Mouse (Mus musculus): ENCODE results near the gene Asb1. TPM values are rescaled to one million over a fixed set of nuclear protein-coding genes. Genes with fewer than 3 reads are reported as not detected.

Asb1 gene
- polyA plus RNA-seq, 1 experiment: 99.1 TPM

GRCm38 (mm10) chr1:91564598-91564997 lies 24.3 kb downstream of the Asb1 start:
- TF ChIP-seq POLR2A (IDR thresholded peaks at IDR 0.05; ENCODE audit: control insufficient read depth, low read depth, low read length) (no peak), CTCF (IDR thresholded peaks at IDR 0.05; ENCODE audit: control insufficient read depth, insufficient read depth, insufficient replicate concordance, low read depth, low read length) (no peak)
- Histone ChIP-seq H3K36me3 (ENCODE audit: control insufficient read depth, insufficient read depth, low read length) (no peaks in the 10 kb centered on the region), H3K27me3 (ENCODE audit: control insufficient read depth, insufficient read depth, low read length) (no peaks in the 10 kb centered on the region), H3K27ac (ENCODE audit: control insufficient read depth, insufficient read depth, low read depth, low read length) (no peak overlapping the region), H3K4me1 (ENCODE audit: control insufficient read depth, insufficient read depth, low read length) (no peaks in the 10 kb centered on the region), H3K4me3 (ENCODE audit: control insufficient read depth, low read depth, low read length) (no peak overlapping the region)

DNA sequence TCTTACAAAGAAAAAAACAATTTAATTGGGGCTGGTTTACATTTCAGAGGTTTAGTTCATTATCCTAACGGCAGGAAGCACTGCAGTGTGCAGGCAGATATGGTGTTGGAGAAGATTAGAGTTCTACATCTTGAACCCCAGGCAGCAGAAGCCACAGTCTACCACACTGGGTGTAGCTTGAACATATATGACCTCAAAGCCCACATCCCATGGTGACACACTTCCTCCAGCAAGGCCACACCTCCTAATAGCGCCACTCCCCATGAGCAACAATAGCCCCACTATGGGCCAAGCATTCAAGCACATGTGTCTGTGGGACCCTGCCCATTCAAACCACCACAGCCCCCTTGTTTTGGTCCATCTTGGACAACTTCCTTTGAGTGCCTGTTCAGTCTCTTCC lies 26.9 kb downstream of the Asb1 start:
- Histone ChIP-seq H3K36me3 (ENCODE audit: control insufficient read depth, insufficient read depth, low read length) (no peaks in the 10 kb centered on the region), H3K27ac (ENCODE audit: control insufficient read depth, insufficient read depth, low read depth, low read length) (no peak overlapping the region), H3K27me3 (ENCODE audit: control insufficient read depth, insufficient read depth, low read length) (no peaks in the 10 kb centered on the region), H3K4me1 (ENCODE audit: control insufficient read depth, insufficient read depth, low read length) (no peaks in the 10 kb centered on the region), H3K4me3 (ENCODE audit: control insufficient read depth, low read depth, low read length) (no peak overlapping the region)
- no peak for TF ChIP-seq CTCF (IDR thresholded peaks at IDR 0.05; ENCODE audit: control insufficient read depth, insufficient read depth, insufficient replicate concordance, low read depth, low read length)
- peak; percentile 26; the same call in 1 of the 2 replicates for TF ChIP-seq POLR2A (IDR thresholded peaks at IDR 0.05; ENCODE audit: control insufficient read depth, low read depth, low read length)

- TF ChIP-seq POLR2A (IDR thresholded peaks at IDR 0.05; ENCODE audit: control insufficient read depth, low read depth, low read length) (no peak), CTCF (IDR thresholded peaks at IDR 0.05; ENCODE audit: control insufficient read depth, insufficient read depth, insufficient replicate concordance, low read depth, low read length) (no peak)
- Histone ChIP-seq H3K27me3 (ENCODE audit: control insufficient read depth, insufficient read depth, low read length) (no peaks in the 10 kb centered on the region), H3K27ac (ENCODE audit: control insufficient read depth, insufficient read depth, low read depth, low read length) (no peak overlapping the region)
Measured at GRCm38 (mm10) chr1:91572458-91572857, 32.1 kb downstream of the Asb1 start.

DNA sequence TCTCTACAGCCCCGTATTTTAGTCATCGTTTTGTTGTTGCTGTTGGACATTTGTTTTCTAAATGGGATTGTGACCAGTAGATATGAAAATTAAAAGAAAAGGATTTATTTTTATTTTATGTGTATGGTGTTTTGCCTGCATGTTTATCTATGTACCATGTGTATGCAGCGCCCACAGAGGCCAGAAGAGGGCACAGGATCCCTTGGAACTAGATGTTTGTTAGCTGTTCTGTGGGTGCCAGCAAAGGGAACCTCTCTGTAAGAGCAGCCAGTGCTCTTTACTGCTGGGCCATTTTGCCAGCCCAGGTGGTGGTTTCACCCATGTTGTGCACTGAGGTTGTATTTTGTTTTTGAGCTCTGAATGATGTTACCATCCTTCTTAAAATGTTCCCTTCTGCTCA lies 33.9 kb downstream of the Asb1 start:
- no peaks in the 10 kb centered on the region for H3K27me3 ChIP-seq (ENCODE audit: control insufficient read depth, insufficient read depth, low read length)
- TF ChIP-seq POLR2A (IDR thresholded peaks at IDR 0.05; ENCODE audit: control insufficient read depth, low read depth, low read length) (no peak), CTCF (IDR thresholded peaks at IDR 0.05; ENCODE audit: control insufficient read depth, insufficient read depth, insufficient replicate concordance, low read depth, low read length) (peak; percentile 18; the same call in 1 of the 2 replicates)
- no peak overlapping the region for H3K27ac ChIP-seq (ENCODE audit: control insufficient read depth, insufficient read depth, low read depth, low read length)
- H3K4me1 ChIP-seq (ENCODE audit: control insufficient read depth, insufficient read depth, low read length): peaks cover 7% of the 10 kb centered on the region
- H3K36me3 ChIP-seq (ENCODE audit: control insufficient read depth, insufficient read depth, low read length): no peaks in the 10 kb centered on the region
- no peak overlapping the region for H3K4me3 ChIP-seq (ENCODE audit: control insufficient read depth, low read depth, low read length)

More at GRCm38 (mm10) chr1:91572458-91572857, 32.1 kb downstream of the Asb1 start:
- Histone ChIP-seq H3K4me3 (ENCODE audit: control insufficient read depth, low read depth, low read length) (no peak overlapping the region), H3K4me1 (ENCODE audit: control insufficient read depth, insufficient read depth, low read length) (no peaks in the 10 kb centered on the region), H3K36me3 (ENCODE audit: control insufficient read depth, insufficient read depth, low read length) (no peaks in the 10 kb centered on the region)

DNA sequence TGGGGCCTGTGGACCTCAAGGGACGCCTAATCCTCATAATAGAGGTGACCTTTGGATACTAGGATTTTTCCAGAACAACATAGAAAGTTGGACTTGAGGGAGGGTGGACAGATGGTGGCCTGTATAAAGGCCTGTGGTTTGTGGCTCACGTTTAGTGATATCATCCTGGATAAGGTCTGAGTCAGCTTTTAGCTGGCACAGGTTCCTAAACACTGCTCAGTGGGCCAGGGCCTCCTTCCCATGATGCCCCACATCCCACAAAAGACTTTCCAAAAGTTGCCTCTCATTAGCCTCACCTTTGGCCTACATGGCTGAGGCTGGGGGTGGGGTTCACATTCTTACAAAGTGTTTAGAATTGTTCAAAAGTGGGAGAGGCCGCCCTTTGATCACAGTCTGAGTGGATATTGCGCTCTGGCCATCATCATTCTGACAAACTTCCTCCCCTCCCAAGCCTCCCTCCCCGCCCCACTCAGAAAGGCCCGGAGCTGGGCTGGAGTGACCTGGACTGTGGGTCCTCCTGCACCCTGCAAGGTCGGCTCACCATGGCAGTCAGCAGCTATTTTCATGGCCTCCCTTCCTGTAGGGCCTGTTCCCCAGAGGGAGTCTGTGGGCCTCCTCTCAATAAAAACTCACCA lies 37.7 kb downstream of the Asb1 start:
- H3K4me3 ChIP-seq (ENCODE audit: control insufficient read depth, low read depth, low read length): no peak overlapping the region
- no peaks in the 10 kb centered on the region for H3K27me3 ChIP-seq (ENCODE audit: control insufficient read depth, insufficient read depth, low read length)
- no peaks in the 10 kb centered on the region for H3K36me3 ChIP-seq (ENCODE audit: control insufficient read depth, insufficient read depth, low read length)
- no peak overlapping the region for H3K27ac ChIP-seq (ENCODE audit: control insufficient read depth, insufficient read depth, low read depth, low read length)
- no peak for TF ChIP-seq POLR2A (IDR thresholded peaks at IDR 0.05; ENCODE audit: control insufficient read depth, low read depth, low read length)
- no peak for TF ChIP-seq CTCF (IDR thresholded peaks at IDR 0.05; ENCODE audit: control insufficient read depth, insufficient read depth, insufficient replicate concordance, low read depth, low read length)
- H3K4me1 ChIP-seq (ENCODE audit: control insufficient read depth, insufficient read depth, low read length): peaks cover 7% of the 10 kb centered on the region

DNA sequence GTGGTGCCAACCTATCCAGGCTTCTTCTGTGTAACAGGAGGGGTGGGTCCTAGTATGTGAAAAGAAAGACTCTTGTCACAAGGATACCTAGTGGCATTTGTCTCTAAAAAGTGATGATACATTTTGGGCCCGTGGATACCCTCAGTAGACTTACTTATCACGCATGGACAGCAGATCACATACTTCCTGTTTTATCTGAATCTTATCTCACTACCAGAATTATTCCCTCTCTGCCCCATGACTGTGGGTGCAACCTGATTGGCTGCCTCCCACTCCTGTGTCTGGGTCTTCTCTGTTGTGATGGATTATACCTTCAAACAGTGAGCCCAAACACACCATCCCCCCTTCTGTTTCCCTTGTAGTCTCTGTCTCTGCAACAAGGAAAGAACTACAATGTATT lies 40.2 kb downstream of the Asb1 start:
- Histone ChIP-seq H3K4me1 (ENCODE audit: control insufficient read depth, insufficient read depth, low read length) (peaks cover 7% of the 10 kb centered on the region), H3K36me3 (ENCODE audit: control insufficient read depth, insufficient read depth, low read length) (no peaks in the 10 kb centered on the region), H3K4me3 (ENCODE audit: control insufficient read depth, low read depth, low read length) (no peak overlapping the region), H3K27me3 (ENCODE audit: control insufficient read depth, insufficient read depth, low read length) (no peaks in the 10 kb centered on the region), H3K27ac (ENCODE audit: control insufficient read depth, insufficient read depth, low read depth, low read length) (no peak overlapping the region)
- no peak for TF ChIP-seq POLR2A (IDR thresholded peaks at IDR 0.05; ENCODE audit: control insufficient read depth, low read depth, low read length)
- no peak for TF ChIP-seq CTCF (IDR thresholded peaks at IDR 0.05; ENCODE audit: control insufficient read depth, insufficient read depth, insufficient replicate concordance, low read depth, low read length)

DNA sequence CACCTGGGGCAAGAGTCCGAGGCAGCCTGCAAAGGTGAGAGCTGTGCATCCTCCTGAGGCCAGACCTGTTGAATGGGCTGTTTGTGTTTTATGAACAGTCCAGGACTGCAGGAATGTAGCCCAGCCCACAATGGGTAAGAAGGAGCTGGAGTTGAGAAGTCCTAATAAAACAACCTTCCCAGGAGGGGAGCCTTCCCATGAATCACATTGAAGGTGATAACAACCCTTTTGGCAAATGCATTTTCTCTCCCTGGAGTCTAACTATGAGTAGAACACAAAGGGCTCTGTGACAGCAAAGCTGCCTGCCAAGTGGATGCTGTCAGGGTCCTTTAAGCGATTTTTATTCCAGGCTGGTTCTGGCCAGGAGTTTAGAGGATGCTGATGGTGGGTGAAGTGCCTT lies 40.9 kb downstream of the Asb1 start:
- TF ChIP-seq POLR2A (IDR thresholded peaks at IDR 0.05; ENCODE audit: control insufficient read depth, low read depth, low read length): no peak
- no peak for TF ChIP-seq CTCF (IDR thresholded peaks at IDR 0.05; ENCODE audit: control insufficient read depth, insufficient read depth, insufficient replicate concordance, low read depth, low read length)
- Histone ChIP-seq H3K36me3 (ENCODE audit: control insufficient read depth, insufficient read depth, low read length) (no peaks in the 10 kb centered on the region), H3K4me3 (ENCODE audit: control insufficient read depth, low read depth, low read length) (no peak overlapping the region), H3K4me1 (ENCODE audit: control insufficient read depth, insufficient read depth, low read length) (peaks cover 7% of the 10 kb centered on the region), H3K27me3 (ENCODE audit: control insufficient read depth, insufficient read depth, low read length) (no peaks in the 10 kb centered on the region), H3K27ac (ENCODE audit: control insufficient read depth, insufficient read depth, low read depth, low read length) (no peak overlapping the region)

Data from testis, adult 2 months (tissue).